Mouse (Mus musculus) liver, adult 2 months (tissue): Measurements from ENCODE around the gene Dock4.

ENCODE experiments used
- CTCF ChIP-seq: fragments of 200-500 bp; IDR thresholded peaks from 2 replicates; pipeline ENCODE4 v1.5.1; 2011; ENCODE audit warnings: low read depth, low read length, control low read depth
- POLR2A ChIP-seq: fragments of 200-500 bp; IDR thresholded peaks from 2 replicates; pipeline ENCODE4 v1.6.1; 2011; ENCODE audit warnings: low read length, control low read depth; ENCODE audit not compliant: insufficient read depth; ENCODE audit errors: extremely low read depth

GRCm38 (mm10) chr12:40522468-40522867 is 76.7 kb downstream of the Dock4 start:
- TF ChIP-seq POLR2A (no peak), CTCF (no peak)
